Mouse (Mus musculus) liver, embryonic 14.5 days (tissue): ENCODE data around the gene Creld1. TPM values are rescaled to one million over a fixed set of nuclear protein-coding genes. Genes with fewer than 3 reads are reported as not detected.

Experiments
- ATAC-seq: fragments of 200-750 bp; cut with Nextera tagmentation; 2 replicates; pipeline ENCODE4 v1.8.0; 2017; ENCODE audit warnings: moderate number of reproducible peaks, mild to moderate bottlenecking, moderate library complexity; ENCODE audit not compliant: insufficient read depth
- DNase-seq, 3 experiments: peaks; one replicate each; pipeline ENCODE4 v3.0.0-alpha.2; 2012 to 2013; ENCODE audit warnings: low read depth in 3 of 3, low spot score in 3 of 3
- H3K27ac ChIP-seq: fragments of 300-500 bp; sonication (generic); 2 replicates; pipeline ENCODE4 v1.5.1; 2014; ENCODE audit warnings: moderate library complexity, mild to moderate bottlenecking, control low read depth, inconsistent platforms
- H3K27me3 ChIP-seq: fragments of 300-500 bp; sonication (generic); 2 replicates; pipeline ENCODE4 v1.6.1; 2014; ENCODE audit warnings: mild to moderate bottlenecking, low read length, moderate library complexity; ENCODE audit not compliant: control insufficient read depth, insufficient read depth
- H3K36me3 ChIP-seq: fragments of 300-500 bp; sonication (generic); replicated peaks from 2 replicates; pipeline ENCODE4 v1.6.1; 2014; ENCODE audit warnings: low read depth; ENCODE audit not compliant: control insufficient read depth, insufficient read depth
- H3K4me1 ChIP-seq, 2 experiments: fragments of 200-500 bp in 1 of 2; fragments of 300-500 bp in 1 of 2; sonication (generic) in 1 of 2; replicated peaks; 2 replicates each; pipeline ENCODE4 v1.6.1; 2012 to 2014; ENCODE audit warnings: antibody characterized with exemption in 1 of 2, inconsistent platforms in 1 of 2, low read length in 1 of 2; ENCODE audit not compliant: control insufficient read depth in 2 of 2, insufficient read depth in 2 of 2
- H3K4me2 ChIP-seq: fragments of 300-500 bp; sonication (generic); 2 replicates; pipeline ENCODE4 v1.6.1; 2014; ENCODE audit warnings: low read depth, mild to moderate bottlenecking, control low read depth, moderate library complexity
- H3K4me3 ChIP-seq, 2 experiments: fragments of 200-500 bp in 1 of 2; fragments of 300-500 bp in 1 of 2; sonication (generic) in 1 of 2; 2 replicates each; pipeline ENCODE4 v1.5.1; 2012 to 2014; ENCODE audit warnings: low read depth in 2 of 2, low read length in 2 of 2, mild to moderate bottlenecking in 2 of 2, control low read depth in 1 of 2, inconsistent platforms in 1 of 2, moderate library complexity in 1 of 2; ENCODE audit not compliant: insufficient read depth in 1 of 2
- H3K9ac ChIP-seq: fragments of 300-500 bp; sonication (generic); replicated peaks from 2 replicates; pipeline ENCODE4 v1.6.1; 2014; ENCODE audit warnings: mild to moderate bottlenecking, control low read depth, moderate library complexity
- H3K9me3 ChIP-seq: fragments of 300-500 bp; sonication (generic); 2 replicates; pipeline ENCODE4 v1.6.1; 2016; ENCODE audit warnings: low read length, mixed read lengths; ENCODE audit not compliant: control insufficient read depth
- CTCF ChIP-seq: IDR thresholded peaks from 2 replicates; pipeline ENCODE4 v1.5.1; 2016; ENCODE audit warnings: antibody characterized with exemption, low read depth, control low read depth
- EP300 ChIP-seq: IDR thresholded peaks from 2 replicates; pipeline ENCODE4 v1.6.1; 2016; ENCODE audit warnings: antibody characterized with exemption, low read depth
- WGBS: fragments of 180-500 bp; shearing (Covaris S2); extraction: QIAGEN DNeasy Blood & Tissue Kit; methylation state at CpG from one replicate; pipeline ENCODE4 v1.1.7; 2014; ENCODE audit not compliant: insufficient replicate concordance; 5-methylcytosine and 5-hydroxymethylcytosine counted together
- polyA plus RNA-seq, 2 experiments: library from polyadenylated mRNA; depleted of rRNA in 1 of 2; stranded (reverse) in 1 of 2; unstranded in 1 of 2; fragments of >200 nt; fragmentation: Nextera tagmentation in 1 of 2; extraction: Ambion mirVana in 1 of 2; gene quantifications; 2 replicates each; pipeline versions ENCODE4 v1.2.1 to v1.2.3; 2012 to 2014

Gene Creld1
- polyA plus RNA-seq, 2 experiments: 2.7 to 5.1 TPM

DNA sequence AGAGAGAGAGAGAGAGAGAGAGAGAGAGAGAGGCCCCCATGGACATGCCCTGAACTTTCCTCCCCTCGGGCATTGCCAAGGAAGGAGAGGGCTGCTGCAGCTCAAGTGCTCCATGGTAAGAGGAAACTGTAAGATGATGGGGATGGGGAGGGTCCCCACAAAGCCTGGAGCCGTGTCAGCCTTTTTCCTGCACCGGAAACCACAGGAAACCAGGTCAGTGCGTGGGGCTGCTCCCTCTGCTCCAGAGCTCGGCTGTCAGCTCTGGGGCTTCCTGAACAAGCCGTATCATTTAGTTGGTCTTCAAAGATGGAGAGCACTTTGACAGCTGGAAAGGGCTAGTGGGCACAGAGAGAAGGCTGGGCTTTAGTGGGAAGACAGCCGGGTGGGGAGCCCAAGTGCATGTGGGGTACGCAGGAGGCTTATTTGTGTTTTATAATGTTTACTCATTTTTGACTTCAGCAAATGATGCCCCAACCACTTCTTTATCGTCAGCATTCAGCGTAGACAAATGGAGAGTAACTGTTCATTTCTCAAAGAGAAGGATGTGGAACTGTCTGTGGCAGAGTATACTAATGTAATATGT is 25.1 kb upstream of the Creld1 start, which contains the start of gene Il17re:
Il17re (plus strand) TSS at position 533 of the 583 bp plus-strand sequence.
- 17% methylated on average over 10 of the region's 10 CpGs for WGBS
- Histone ChIP-seq H3K36me3 (no peaks in the 10 kb centered on the region), H3K4me2 (no peak within 1 kb of the TSS), H3K27ac (no peak within 1 kb of the TSS), H3K9ac (no peak within 1 kb of the TSS), H3K9me3 (no peaks in the 10 kb centered on the region), H3K4me3 (no peak within 1 kb of the TSS), H3K4me1 (no peaks in the 10 kb centered on the region), H3K27me3 (no peaks in the 10 kb centered on the region)
- ATAC-seq: no peak
- TF ChIP-seq CTCF: no peak
- TF ChIP-seq EP300: no peak
- DNase-seq: no peak

DNA sequence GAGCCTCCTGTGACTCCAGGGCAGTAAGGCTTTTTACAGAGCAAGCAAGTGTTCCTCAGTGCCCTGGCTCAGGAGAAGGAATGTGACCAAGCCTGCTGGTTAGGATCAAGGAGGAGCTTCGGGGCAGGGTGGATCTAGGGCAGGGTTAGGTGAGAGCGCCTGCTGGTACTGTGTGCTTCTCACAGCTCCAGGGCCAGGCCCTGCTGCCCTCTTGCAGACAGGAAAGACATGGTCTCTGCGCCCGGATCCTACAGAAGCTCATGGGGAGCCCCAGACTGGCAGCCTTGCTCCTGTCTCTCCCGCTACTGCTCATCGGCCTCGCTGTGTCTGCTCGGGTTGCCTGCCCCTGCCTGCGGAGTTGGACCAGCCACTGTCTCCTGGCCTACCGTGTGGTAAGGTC is 24.5 kb upstream of the Creld1 start:
- H3K4me2 ChIP-seq: no peak overlapping the region
- H3K4me3 ChIP-seq: no peak overlapping the region
- 53% methylated on average over 10 of the region's 10 CpGs for WGBS
- no peak for DNase-seq
- no peak overlapping the region for H3K27ac ChIP-seq
- TF ChIP-seq EP300: no peak
- no peak for TF ChIP-seq CTCF
- H3K36me3 ChIP-seq: no peaks in the 10 kb centered on the region
- ATAC-seq: no peak
- no peak overlapping the region for H3K9ac ChIP-seq
- H3K9me3 ChIP-seq: no peaks in the 10 kb centered on the region
- H3K4me1 ChIP-seq: no peaks in the 10 kb centered on the region
- no peaks in the 10 kb centered on the region for H3K27me3 ChIP-seq

DNA sequence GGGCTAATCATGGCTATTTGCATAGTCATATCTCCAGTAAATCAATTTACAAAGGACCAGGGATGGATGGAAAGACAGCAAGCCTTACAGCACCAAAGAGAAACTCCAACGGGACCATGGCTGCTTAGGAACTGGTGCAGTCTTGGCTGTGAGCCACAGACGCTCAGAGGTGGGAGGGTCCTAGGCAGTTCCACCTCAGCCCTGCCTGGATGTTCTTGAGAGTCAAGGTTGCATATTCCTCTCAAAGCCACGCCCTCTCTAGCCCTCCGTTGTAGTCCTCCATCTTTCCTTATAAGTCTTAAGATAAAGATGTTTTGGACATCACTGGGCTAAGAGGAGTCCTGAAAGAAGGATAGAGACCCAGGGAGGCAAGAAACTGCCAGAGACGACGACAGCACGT is 19.1 kb upstream of the Creld1 start:
- H3K4me2 ChIP-seq: no peak overlapping the region
- H3K36me3 ChIP-seq: no peaks in the 10 kb centered on the region
- H3K9me3 ChIP-seq: no peaks in the 10 kb centered on the region
- DNase-seq (no peak), ATAC-seq (no peak)
- H3K27me3 ChIP-seq: no peaks in the 10 kb centered on the region; the same call in 1 of the 2 replicates
- no peak for TF ChIP-seq CTCF
- no peak for TF ChIP-seq EP300
- no peak overlapping the region for H3K4me3 ChIP-seq
- H3K27ac ChIP-seq: no peak overlapping the region
- WGBS: 54% methylated on average over 7 of the region's 7 CpGs
- H3K9ac ChIP-seq: no peak overlapping the region
- H3K4me1 ChIP-seq: no peaks in the 10 kb centered on the region

DNA sequence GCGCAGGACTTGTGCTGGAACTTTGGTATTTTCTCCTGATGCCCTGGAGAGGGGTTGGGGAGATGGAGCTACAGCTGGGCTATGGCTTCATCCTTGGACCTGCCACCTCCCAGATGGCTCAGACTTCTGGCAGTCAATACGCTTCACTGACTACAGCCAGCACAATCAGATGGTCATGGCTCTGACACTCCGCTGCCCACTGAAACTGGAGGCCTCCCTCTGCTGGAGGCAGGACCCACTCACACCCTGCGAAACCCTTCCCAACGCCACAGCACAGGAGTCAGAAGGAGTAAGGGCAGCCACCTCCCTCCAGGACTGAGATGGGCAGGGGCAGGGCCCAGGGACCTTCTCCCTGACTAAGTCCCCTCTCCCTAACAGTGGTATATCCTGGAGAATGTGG is 17.5 kb upstream of the Creld1 start:
- no peak overlapping the region for H3K9ac ChIP-seq
- H3K36me3 ChIP-seq: no peaks in the 10 kb centered on the region
- H3K27me3 ChIP-seq: peaks cover 9% of the 10 kb centered on the region
- 58% methylated on average over 5 of the region's 5 CpGs for WGBS
- DNase-seq (no peak), ATAC-seq (no peak)
- 0 out of 4 replicates have a peak, but pooled peaks cover 0 to 2% of the 10 kb centered on the region in 2 experiments for H3K4me1 ChIP-seq
- no peak overlapping the region for H3K4me2 ChIP-seq
- H3K4me3 ChIP-seq: no peak overlapping the region
- H3K27ac ChIP-seq: no peak overlapping the region
- H3K9me3 ChIP-seq: no peaks in the 10 kb centered on the region
- TF ChIP-seq EP300: no peak
- peak; percentile 54 for TF ChIP-seq CTCF

GRCm38 (mm10) chr6:113468512-113468911 is 14.6 kb upstream of the Creld1 start:
- no peak for TF ChIP-seq EP300
- 0 out of 4 replicates have a peak, but pooled peaks cover 0 to 2% of the 10 kb centered on the region in 2 experiments for H3K4me1 ChIP-seq
- no peak for DNase-seq

More at GRCm38 (mm10) chr6:113468512-113468911, 14.6 kb upstream of the Creld1 start:
- H3K36me3 ChIP-seq: no peaks in the 10 kb centered on the region
- no peak overlapping the region for H3K9ac ChIP-seq
- 57% methylated on average over 3 of the region's 3 CpGs for WGBS
- ATAC-seq: no peak
- H3K4me3 ChIP-seq: no peak overlapping the region
- H3K4me2 ChIP-seq: no peak overlapping the region
- no peaks in the 10 kb centered on the region for H3K9me3 ChIP-seq
- H3K27me3 ChIP-seq: peaks cover 11% of the 10 kb centered on the region
- H3K27ac ChIP-seq: no peak overlapping the region
